Mouse (Mus musculus) lung, adult 2 months (tissue): ENCODE measurements around the gene Olfr545.

Source experiments
- CTCF ChIP-seq: fragments of 200-500 bp; IDR thresholded peaks from 2 replicates; pipeline ENCODE4 v1.5.1; 2011; ENCODE audit warnings: mild to moderate bottlenecking, low read length, control low read depth; ENCODE audit not compliant: insufficient read depth
- POLR2A ChIP-seq: fragments of 200-500 bp; IDR thresholded peaks from 2 replicates; pipeline ENCODE4 v1.6.1; 2011; ENCODE audit warnings: low read depth, mild to moderate bottlenecking, control low read depth, low read length, borderline replicate concordance; ENCODE audit errors: extremely low read depth

GRCm38 (mm10) chr7:102479368-102480078 is 19.9 kb downstream of the Olfr545 start:
- TF ChIP-seq CTCF (no peak), POLR2A (no peak)
